Mouse (Mus musculus): ENCODE results near the gene Map3k3.
"Not testable (repeated sequence)": the region's sequence is repeated elsewhere in the genome, so short reads cannot be mapped to it uniquely, and the experiment has no call there.

The Map3k3 gene

DNA sequence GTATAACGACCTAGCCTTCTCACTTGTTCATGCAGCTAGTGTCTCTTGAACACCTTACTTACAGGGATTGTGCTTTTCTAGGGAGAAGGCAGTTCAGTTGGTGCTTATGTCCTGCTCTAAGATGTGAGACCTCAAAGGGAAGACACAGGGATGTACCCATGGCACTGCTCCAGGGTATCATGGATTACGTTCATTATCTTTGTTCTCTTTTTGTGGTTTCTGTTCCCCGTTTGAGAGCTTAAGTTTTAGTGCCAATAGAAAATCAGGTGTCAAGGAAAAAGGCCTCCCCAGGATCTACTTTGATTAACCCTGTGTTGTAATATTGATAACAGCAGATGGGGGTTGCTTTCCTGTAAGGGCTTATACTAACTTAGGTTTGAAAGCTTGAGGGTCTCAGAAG is 10.6 kb upstream of the Map3k3 start:
- no peak for DNase-seq (ENCODE audit: extremely low read depth, insufficient read length, low spot score)

- peak; percentile 43 for DNase-seq (ENCODE audit: extremely low read depth, insufficient read length, low spot score)
These were observed 8.1 kb upstream of the Map3k3 start for GRCm38 (mm10) chr11:106076321-106076720.

GRCm38 (mm10) chr11:106084911-106085561 is 623 bp downstream of the Map3k3 start:
- peak; percentile 78 for DNase-seq (ENCODE audit: extremely low read depth, insufficient read length, low spot score)

DNA sequence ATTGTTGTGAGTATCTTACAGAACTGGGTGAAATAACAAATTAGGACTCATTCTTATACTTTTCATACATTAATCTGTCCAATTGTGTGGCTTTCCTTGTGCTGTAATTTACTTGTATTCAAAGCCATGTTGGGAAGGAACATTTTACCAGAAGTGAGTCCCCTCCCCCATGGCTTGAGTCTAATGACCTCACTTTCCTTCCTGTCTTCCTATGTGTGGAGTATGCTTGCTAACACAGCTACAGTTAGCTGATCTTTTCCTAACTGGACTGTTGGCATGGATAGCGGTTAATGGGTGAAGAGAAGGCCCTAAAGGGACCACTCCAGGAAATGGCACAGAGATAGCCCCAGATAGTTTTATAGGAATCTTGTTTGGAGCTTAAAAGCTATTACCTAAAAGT is 13.8 kb downstream of the Map3k3 start:
- no peak for DNase-seq (ENCODE audit: extremely low read depth, insufficient read length, low spot score)

GRCm38 (mm10) chr11:106102866-106103265 is 18.5 kb downstream of the Map3k3 start:
- DNase-seq (ENCODE audit: extremely low read depth, insufficient read length, low spot score) = no peak

DNA sequence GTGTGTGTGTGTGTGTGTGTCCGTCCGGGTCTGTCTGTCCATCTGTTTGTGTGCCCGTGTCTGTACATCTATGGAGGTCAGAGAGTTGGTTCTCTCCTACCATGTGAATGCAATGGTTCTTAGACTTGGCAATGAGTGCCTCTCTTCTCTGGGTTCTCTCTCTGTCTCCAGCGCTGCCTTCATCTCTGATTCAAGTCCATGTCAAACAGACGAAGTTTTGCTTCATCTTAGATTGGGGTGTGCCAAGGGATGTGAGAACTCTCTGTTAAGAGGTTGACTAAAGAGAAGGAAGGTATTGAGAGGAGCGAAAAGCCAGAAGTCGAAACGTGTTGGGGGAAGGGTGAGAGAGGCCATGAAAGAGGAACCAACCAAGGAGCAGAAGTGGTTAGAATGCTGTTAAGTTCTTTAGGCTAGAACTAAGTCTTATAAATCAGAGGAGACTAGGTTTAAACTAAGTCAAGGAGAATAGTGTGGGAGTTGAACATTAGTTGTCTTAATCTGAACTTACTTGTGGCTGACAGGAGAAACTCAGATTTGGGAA is 21.7 kb downstream of the Map3k3 start:
- no peak for DNase-seq (ENCODE audit: extremely low read depth, insufficient read length, low spot score)

GRCm38 (mm10) chr11:106111688-106112087 is 27.3 kb downstream of the Map3k3 start:
- no peak for DNase-seq (ENCODE audit: extremely low read depth, insufficient read length, low spot score)

DNA sequence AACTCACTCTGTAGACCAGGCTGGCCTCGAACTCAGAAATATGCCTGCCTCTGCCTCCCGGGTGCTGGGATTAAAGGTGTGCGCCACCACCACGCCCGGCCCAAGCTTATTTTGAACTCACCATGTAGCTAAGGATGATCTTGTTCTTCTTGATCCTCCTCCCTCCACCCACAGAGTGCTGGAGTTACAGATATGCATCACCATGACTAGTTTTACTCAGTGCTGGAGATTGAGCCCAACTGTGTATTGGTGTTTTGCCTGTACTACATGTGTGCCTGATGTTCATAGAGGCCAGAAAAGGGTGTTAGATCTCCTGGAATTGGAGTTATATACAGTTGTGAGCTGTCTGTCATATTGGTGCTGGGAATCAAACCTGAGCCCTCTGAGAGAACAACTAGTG is 37.8 kb downstream of the Map3k3 start:
- no peak for DNase-seq (ENCODE audit: extremely low read depth, insufficient read length, low spot score)

DNA sequence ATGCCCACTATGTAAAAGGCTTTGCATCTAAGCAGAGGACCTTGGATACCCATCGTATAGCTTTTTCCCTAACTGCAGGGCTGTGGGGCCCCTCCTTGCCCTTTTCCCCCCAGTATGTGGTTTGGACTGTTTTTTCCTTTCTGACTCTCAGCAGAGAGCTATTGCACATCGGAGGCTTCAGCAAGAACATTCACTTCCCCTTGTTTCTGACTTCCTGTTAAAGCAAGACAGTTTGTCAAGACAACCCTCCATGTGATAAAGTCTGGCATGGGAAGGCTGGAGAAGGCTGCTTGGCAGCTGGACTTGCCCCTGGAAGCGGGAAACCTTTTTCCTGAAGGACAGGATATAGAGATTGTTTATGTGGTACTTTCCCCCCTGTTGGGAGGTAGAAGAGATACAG is 38.3 kb downstream of the Map3k3 start:
- no peak for DNase-seq (ENCODE audit: extremely low read depth, insufficient read length, low spot score)

- DNase-seq (ENCODE audit: extremely low read depth, insufficient read length, low spot score) = no peak
These were observed 40.4 kb downstream of the Map3k3 start for GRCm38 (mm10) chr11:106124784-106125183.

DNA sequence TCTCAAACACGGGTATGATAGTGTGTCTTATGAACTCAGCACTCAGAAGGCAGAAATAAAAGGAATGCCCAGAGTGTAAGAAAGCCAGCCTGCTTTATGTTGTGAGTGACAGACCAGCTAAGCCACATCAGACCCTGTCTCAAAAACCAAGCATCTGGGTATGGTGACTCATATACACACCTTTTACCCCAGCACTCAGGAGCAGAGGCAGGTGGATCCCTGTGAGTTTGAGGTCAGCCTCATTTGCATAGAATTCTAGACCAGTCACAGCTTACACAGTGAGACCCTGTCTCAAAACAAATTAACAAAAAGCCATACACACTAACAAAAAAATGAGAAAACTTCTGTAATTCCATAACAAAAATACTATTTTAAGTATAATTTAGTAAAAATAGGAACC is 41.4 kb downstream of the Map3k3 start:
- DNase-seq (ENCODE audit: extremely low read depth, insufficient read length, low spot score) = no peak

DNA sequence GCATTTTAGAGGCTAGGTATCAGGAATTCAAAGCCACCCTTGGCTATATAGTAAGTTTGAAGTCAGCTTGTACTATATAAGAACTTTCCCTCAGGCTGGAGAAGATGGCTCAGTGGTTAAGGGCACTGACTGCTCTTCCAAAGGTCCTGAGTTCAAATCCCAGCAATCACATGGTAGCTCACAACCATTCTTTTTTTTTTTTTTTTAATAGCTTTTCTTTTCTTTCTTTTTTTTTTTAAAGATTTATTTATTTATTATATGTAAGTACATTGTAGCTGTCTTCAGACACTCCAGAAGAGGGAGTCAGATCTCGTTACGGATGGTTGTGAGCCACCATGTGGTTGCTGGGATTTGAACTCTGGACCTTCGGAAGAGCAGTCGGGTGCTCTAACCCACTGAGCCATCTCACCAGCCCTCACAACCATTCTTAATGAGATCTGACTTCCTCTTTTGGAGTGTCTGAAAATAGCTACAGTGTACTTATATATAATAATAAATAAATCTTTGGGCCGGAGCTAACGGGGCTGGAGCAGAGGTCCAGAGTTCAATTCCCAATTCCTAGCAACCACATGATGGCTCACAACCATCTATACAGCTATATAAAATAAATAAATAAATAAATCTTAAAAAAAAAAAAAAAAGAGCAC is 42.4 kb downstream of the Map3k3 start:
- DNase-seq (ENCODE audit: extremely low read depth, insufficient read length, low spot score) = not testable (repeated sequence)

- no peak for DNase-seq (ENCODE audit: extremely low read depth, insufficient read length, low spot score)
These were observed 45.1 kb downstream of the Map3k3 start for GRCm38 (mm10) chr11:106129477-106129876.

GRCm38 (mm10) chr11:106132516-106132915 is 48.1 kb downstream of the Map3k3 start:
- no peak for DNase-seq (ENCODE audit: extremely low read depth, insufficient read length, low spot score)

- peak; percentile 26 for DNase-seq (ENCODE audit: extremely low read depth, insufficient read length, low spot score)
These were observed 50.4 kb downstream of the Map3k3 start for GRCm38 (mm10) chr11:106134580-106135528.

- DNase-seq (ENCODE audit: extremely low read depth, insufficient read length, low spot score) = no peak
These were observed 66.8 kb downstream of the Map3k3 start for GRCm38 (mm10) chr11:106151219-106151618.

DNA sequence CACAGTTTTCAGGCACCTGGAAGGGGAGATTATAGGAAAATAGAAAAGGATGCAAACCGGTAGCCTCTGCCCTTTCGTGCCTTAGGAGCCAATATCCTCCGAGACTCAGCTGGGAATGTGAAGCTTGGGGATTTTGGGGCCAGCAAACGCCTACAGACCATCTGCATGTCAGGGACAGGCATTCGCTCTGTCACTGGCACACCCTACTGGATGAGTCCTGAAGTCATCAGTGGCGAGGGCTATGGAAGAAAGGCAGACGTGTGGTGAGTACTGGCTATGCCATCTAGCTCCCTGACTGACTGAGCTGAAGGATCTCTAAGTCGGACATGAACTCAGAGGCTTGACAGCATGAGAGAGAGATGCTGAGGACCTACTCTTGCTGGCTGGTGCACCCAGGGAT is 67.7 kb downstream of the Map3k3 start:
- DNase-seq (ENCODE audit: extremely low read depth, insufficient read length, low spot score) = no peak

DNA sequence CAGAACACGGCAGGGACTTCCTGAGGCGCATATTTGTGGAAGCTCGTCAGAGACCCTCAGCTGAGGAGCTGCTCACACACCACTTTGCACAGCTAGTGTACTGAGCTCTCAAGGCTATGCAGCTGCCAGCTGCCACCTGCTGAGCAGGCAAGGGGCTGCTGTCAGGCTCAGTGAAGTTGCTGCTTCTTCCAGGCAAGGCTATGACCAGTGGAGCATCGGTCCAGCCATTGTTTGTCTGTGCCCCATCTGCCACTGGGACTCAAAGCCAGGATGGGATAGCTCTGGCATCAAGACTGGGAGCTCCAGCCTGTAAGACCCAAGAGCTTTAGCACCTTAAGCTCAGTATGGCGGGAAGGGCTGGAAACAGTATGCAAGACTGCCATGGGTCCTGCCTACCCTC is 69.7 kb downstream of the Map3k3 start:
- DNase-seq (ENCODE audit: extremely low read depth, insufficient read length, low spot score) = no peak

- no peak for DNase-seq (ENCODE audit: extremely low read depth, insufficient read length, low spot score)
These were observed 70.4 kb downstream of the Map3k3 start for GRCm38 (mm10) chr11:106154770-106155169.

DNA sequence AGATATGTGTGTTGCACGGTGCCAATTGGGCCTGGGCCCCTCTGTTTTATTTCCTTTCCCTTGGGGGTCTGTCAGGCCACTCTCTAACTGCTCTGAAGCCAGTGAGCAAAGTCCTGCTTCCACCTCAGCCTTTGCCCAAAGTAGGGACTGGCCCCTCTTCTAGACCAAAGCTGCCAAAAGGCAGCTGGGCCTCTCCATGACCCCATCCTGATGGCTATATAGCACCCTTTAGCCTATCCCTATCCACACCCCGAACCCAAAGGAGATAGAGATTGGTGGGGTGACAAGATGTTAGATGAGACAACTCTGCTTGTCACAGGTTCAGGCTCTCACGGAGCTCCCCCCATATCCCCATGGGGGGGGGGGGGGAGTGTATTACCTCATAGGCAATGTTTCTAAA is 71.3 kb downstream of the Map3k3 start:
- no peak for DNase-seq (ENCODE audit: extremely low read depth, insufficient read length, low spot score)

DNA sequence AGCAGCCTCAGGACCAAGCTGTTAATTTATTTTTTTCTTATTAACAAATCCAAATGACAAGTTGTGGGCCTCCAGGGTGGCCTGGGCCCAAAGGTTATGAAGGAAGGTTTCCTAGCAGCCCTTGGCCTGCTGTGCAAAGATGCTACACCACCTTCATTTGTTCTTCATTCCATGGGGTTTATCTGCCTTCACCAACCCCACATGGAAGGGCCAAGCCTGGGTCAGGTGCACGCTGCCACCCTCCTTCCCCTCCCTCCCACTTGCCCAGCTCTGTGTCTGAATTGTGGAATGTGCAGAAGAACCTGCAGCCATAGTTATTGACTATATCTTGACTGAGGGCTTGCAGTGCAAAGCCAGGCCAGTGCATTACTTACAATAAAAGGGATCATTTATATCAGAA is 71.8 kb downstream of the Map3k3 start:
- DNase-seq (ENCODE audit: extremely low read depth, insufficient read length, low spot score) = no peak
